Mouse (Mus musculus): ENCODE measurements around the gene Rabgap1l.

DNA sequence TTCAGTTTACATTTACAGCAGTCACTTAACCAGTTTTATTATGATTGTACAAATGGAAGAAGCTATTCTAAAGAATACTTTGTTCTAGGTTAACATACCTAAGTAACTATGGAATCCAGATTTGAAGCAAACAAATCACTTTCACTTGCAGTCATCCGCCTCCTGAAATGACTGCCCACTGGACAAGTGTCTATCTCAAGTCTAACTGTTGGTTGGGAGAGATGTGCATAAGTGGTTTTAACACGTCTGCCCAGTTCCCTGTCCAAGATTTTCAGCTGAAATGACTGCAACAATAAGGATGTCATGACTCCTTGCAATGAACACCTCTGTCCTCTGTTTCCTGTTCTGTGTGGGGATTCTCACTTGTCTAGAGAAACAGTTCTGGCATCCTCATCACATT is 27.4 kb downstream of the Rabgap1l start:
- TF ChIP-seq POLR2A (IDR thresholded peaks at IDR 0.05; ENCODE audit: borderline replicate concordance, low read depth, low read length) (no peak), CTCF (IDR thresholded peaks at IDR 0.05; ENCODE audit: low read depth, low read length) (no peak)
